Mouse (Mus musculus): ENCODE data around the gene Pld4. TPM values are rescaled to one million over a fixed set of nuclear protein-coding genes. Genes with fewer than 3 reads are reported as not detected.

Gene Pld4
- total and polyA plus RNA-seq, 3 experiments: 112 to 226 (median 149) TPM

- H3K79me2 ChIP-seq (replicated peaks; ENCODE audit: control insufficient read depth, extremely low read depth, insufficient read depth, poor library complexity, severe bottlenecking): no peaks in the 10 kb centered on the region
- peaks cover 12 to 30% of the 10 kb centered on the region in 2 experiments for H3K4me1 ChIP-seq (ENCODE audit: control insufficient read depth in 1 of 2, insufficient read depth in 2 of 2)
- dilution Hi-C loops (cut with MboI; ENCODE audit: extremely low pct_ligation_motif_present, extremely low pct_unique_long_range_greater_than_20kb, low sequenced_read_pairs) (no loop called here), in situ Hi-C loops (cut with MboI; ENCODE audit: low pct_ligation_motif_present, low pct_unique_long_range_greater_than_20kb, low sequenced_read_pairs) (no loop called here)
- TF ChIP-seq POLR2AphosphoS2 (IDR thresholded peaks at IDR 0.05; ENCODE audit: low read depth, low read length) (no peak), GABPA (IDR thresholded peaks at IDR 0.05; ENCODE audit: insufficient replicate concordance, low read depth, low read length) (no peak), HCFC1 (IDR thresholded peaks at IDR 0.05; ENCODE audit: low read depth, low read length) (no peak; the same call in 1 of the 2 replicates), TBP (conservative IDR thresholded peaks at IDR 0.05; ENCODE audit: low read depth, low read length) (0 out of 2 replicates have a peak, but pooled peaks have one; percentile 33), ZKSCAN1 (IDR thresholded peaks at IDR 0.05; ENCODE audit: borderline replicate concordance, low read depth, low read length) (no peak), RCOR1 (conservative IDR thresholded peaks at IDR 0.05; ENCODE audit: low read depth, low read length) (peak; percentile 89; the same call in 1 of the 2 replicates), MXI1 (IDR thresholded peaks at IDR 0.05; ENCODE audit: low read depth, low read length) (no peak), KAT2A (IDR thresholded peaks at IDR 0.05; ENCODE audit: insufficient replicate concordance, low read length) (no peak), CHD2 (IDR thresholded peaks at IDR 0.05; ENCODE audit: low read length) (peak; percentile 84), SIN3A (IDR thresholded peaks at IDR 0.05; ENCODE audit: low read length) (peak; percentile 98), EP300 (IDR thresholded peaks at IDR 0.05; ENCODE audit: low read length) (peak; percentile 99), IRF4 (IDR thresholded peaks at IDR 0.05; ENCODE audit: low read depth, low read length) (peak; percentile 99), MAX (IDR thresholded peaks at IDR 0.05; ENCODE audit: low read length) (peak; percentile 77), CTCF (conservative IDR thresholded peaks at IDR 0.05 in 1 of 2, IDR thresholded peaks at IDR 0.05 in 1 of 2; ENCODE audit: low read depth in 2 of 2, low read length in 2 of 2) (no peak), NRF1 (IDR thresholded peaks at IDR 0.05; ENCODE audit: low read depth, low read length) (peak; percentile 54; the same call in 1 of the 2 replicates), MAFK (IDR thresholded peaks at IDR 0.05; ENCODE audit: insufficient replicate concordance, low read length) (peak; percentile 82), ETS1 (conservative IDR thresholded peaks at IDR 0.05; ENCODE audit: low read depth, low read length) (peak; percentile 97), ZMIZ1 (IDR thresholded peaks at IDR 0.05; ENCODE audit: low read depth, low read length) (peak; percentile 83), NELFE (IDR thresholded peaks at IDR 0.05; ENCODE audit: low read depth, low read length) (peak; percentile 37), MYC (IDR thresholded peaks at IDR 0.05; ENCODE audit: low read depth, low read length) (peak; percentile 87), RAD21 (IDR thresholded peaks at IDR 0.05; ENCODE audit: low read depth, low read length) (no peak; the same call in 1 of the 2 replicates), ZC3H11A (IDR thresholded peaks at IDR 0.05; ENCODE audit: low read depth, low read length) (no peak), CHD1 (IDR thresholded peaks at IDR 0.05; ENCODE audit: low read depth, low read length) (no peak), ZNF384 (IDR thresholded peaks at IDR 0.05; ENCODE audit: low read depth, low read length) (no peak), USF2 (conservative IDR thresholded peaks at IDR 0.05; ENCODE audit: low read depth, low read length) (no peak), JUND (conservative IDR thresholded peaks at IDR 0.05; ENCODE audit: low read depth, low read length) (0 out of 2 replicates have a peak, but pooled peaks have one; percentile 3), JUN (IDR thresholded peaks at IDR 0.05; ENCODE audit: insufficient read depth, low read depth, low read length) (no peak), MEF2A (IDR thresholded peaks at IDR 0.05; ENCODE audit: borderline replicate concordance, low read depth, low read length) (peak; percentile 93), UBTF (IDR thresholded peaks at IDR 0.05; ENCODE audit: low read depth, low read length) (peak; percentile 51), E2F4 (IDR thresholded peaks at IDR 0.05; ENCODE audit: insufficient replicate concordance, low read depth, low read length) (no peak), MAZ (IDR thresholded peaks at IDR 0.05; ENCODE audit: low read depth, low read length) (peak; percentile 85), ELF1 (IDR thresholded peaks at IDR 0.05; ENCODE audit: low read depth, low read length) (peak; percentile 67), SMC3 (IDR thresholded peaks at IDR 0.05; ENCODE audit: low read depth, low read length) (peak; percentile 29; the same call in 1 of the 2 replicates), TCF12 (IDR thresholded peaks at IDR 0.05; ENCODE audit: low read depth, low read length) (peak; percentile 99), PAX5 (IDR thresholded peaks at IDR 0.05; ENCODE audit: low read length) (no peak), BHLHE40 (IDR thresholded peaks at IDR 0.05; ENCODE audit: low read depth, low read length) (peak; percentile 83), USF1 (IDR thresholded peaks at IDR 0.05; ENCODE audit: low read depth, low read length) (no peak), POLR2A (IDR thresholded peaks at IDR 0.05; ENCODE audit: low read depth, low read length) (peak; percentile 43; the same call in 1 of the 2 replicates)
- peak overlapping the region; percentile 75 for H3K9ac ChIP-seq (ENCODE audit: insufficient read depth, low read depth)
- peak overlapping the region; percentile 23 for H3K4me2 ChIP-seq (ENCODE audit: insufficient read depth, low read depth, poor library complexity, severe bottlenecking)
- peak overlapping the region; percentile 65 to 83 (median 66) for H3K4me3 ChIP-seq (replicated peaks in 1 of 3; ENCODE audit: low read depth in 2 of 3, low read length in 2 of 3, poor library complexity in 1 of 3)
- H3K27me3 ChIP-seq (replicated peaks): no peaks in the 10 kb centered on the region
- H3K27ac ChIP-seq (ENCODE audit: insufficient read depth, low read depth): peak overlapping the region; percentile 92
- peaks cover 31 to 40% of the 10 kb centered on the region in 2 experiments for H3K36me3 ChIP-seq (replicated peaks in 1 of 2; ENCODE audit: control insufficient read depth in 1 of 2, insufficient read depth in 1 of 2, low read length in 1 of 2)
- DNase-seq (ENCODE audit: extremely low read depth): peak; percentile 93
- peaks cover 10% of the 10 kb centered on the region for H3K9me3 ChIP-seq (replicated peaks; ENCODE audit: low read length)
Measured at GRCm38 (mm10) chr12:112762018-112762417, 1.6 kb downstream of the Pld4 start.
